Mouse (Mus musculus) midbrain, embryonic 10.5 days (tissue): ENCODE results near the gene Slco1a4. TPM values are rescaled to one million over a fixed set of nuclear protein-coding genes. Genes with fewer than 3 reads are reported as not detected.

ENCODE experiments used
- DNase-seq: peaks from one replicate; pipeline ENCODE4 v3.0.0-alpha.2; 2017; ENCODE audit warnings: low spot score
- H3K27ac ChIP-seq: fragments of 300-500 bp; sonication (generic); replicated peaks from 2 replicates; pipeline ENCODE4 v1.5.1; 2016; ENCODE audit warnings: mild to moderate bottlenecking
- H3K27me3 ChIP-seq: fragments of 300-500 bp; sonication (generic); 2 replicates; pipeline ENCODE4 v1.6.1; 2016; ENCODE audit warnings: low read depth, mild to moderate bottlenecking; ENCODE audit not compliant: poor library complexity, severe bottlenecking
- H3K36me3 ChIP-seq: fragments of 300-500 bp; sonication (generic); 2 replicates; pipeline ENCODE4 v1.6.1; 2016; ENCODE audit warnings: mild to moderate bottlenecking, moderate library complexity
- H3K4me1 ChIP-seq: fragments of 300-500 bp; sonication (generic); 2 replicates; pipeline ENCODE4 v1.6.1; 2016
- H3K4me3 ChIP-seq: fragments of 300-500 bp; sonication (generic); 2 replicates; pipeline ENCODE4 v1.5.1; 2016; ENCODE audit warnings: mild to moderate bottlenecking, moderate library complexity
- H3K9me3 ChIP-seq: fragments of 300-500 bp; sonication (generic); replicated peaks from 2 replicates; pipeline ENCODE4 v1.6.1; 2016; ENCODE audit warnings: mild to moderate bottlenecking
- WGBS: fragments of 180-500 bp; shearing (Covaris S2); methylation state at CpG from one replicate; pipeline ENCODE4 v1.1.7; 2016; 5-methylcytosine and 5-hydroxymethylcytosine counted together
- polyA plus RNA-seq: library from polyadenylated mRNA; unstranded; fragments of >200 nt; fragmentation: Nextera tagmentation; extraction: Ambion mirVana; gene quantifications from 2 replicates; pipeline ENCODE4 v1.2.1, GENCODE M21; 2016

Gene Slco1a4
- polyA plus RNA-seq, 1 experiment from 2014 or later, result not detected

GRCm38 (mm10) chr6:141774476-141774875 lies 81.5 kb downstream of the Slco1a4 start:
- Histone ChIP-seq H3K27me3 (no peaks in the 10 kb centered on the region), H3K9me3 (no peaks in the 10 kb centered on the region), H3K27ac (no peak overlapping the region), H3K4me1 (no peaks in the 10 kb centered on the region), H3K4me3 (no peak overlapping the region), H3K36me3 (no peaks in the 10 kb centered on the region)
- no peak for DNase-seq
- 81% methylated on average over 2 of the region's 2 CpGs for WGBS

- 88% methylated on average over 3 of the region's 3 CpGs for WGBS
- Histone ChIP-seq H3K27ac (no peak within 1 kb of the TSS), H3K4me3 (no peak within 1 kb of the TSS), H3K36me3 (no peaks in the 10 kb centered on the region), H3K4me1 (no peaks in the 10 kb centered on the region), H3K27me3 (no peaks in the 10 kb centered on the region), H3K9me3 (no peaks in the 10 kb centered on the region)
- no peak for DNase-seq
Observed at GRCm38 (mm10) chr6:141773710-141774109, 82.3 kb downstream of the Slco1a4 start, which contains the start of gene Gm5724. Gm5724 (minus strand) TSS chr6:141773810.

Other genes starting within 250 kb of the Slco1a4 start
- gene Slco1b2, start 226.7 kb downstream of the Slco1a4 start, polyA plus RNA-seq, result not detected in 2 replicates
- gene Gm5724, start 82.4 kb downstream of the Slco1a4 start, polyA plus RNA-seq, result not detected in 2 replicates
- gene Slco1a1, start 90.8 kb upstream of the Slco1a4 start, polyA plus RNA-seq, result not detected in 2 replicates
- not detected in 2 replicates for gene Gm6614, start 155.2 kb upstream of the Slco1a4 start, polyA plus RNA-seq